Mouse (Mus musculus): ENCODE results near the gene Gm8369.
"Not testable (repeated sequence)": the region's sequence is repeated elsewhere in the genome, so short reads cannot be mapped to it uniquely, and the experiment has no call there.

DNA sequence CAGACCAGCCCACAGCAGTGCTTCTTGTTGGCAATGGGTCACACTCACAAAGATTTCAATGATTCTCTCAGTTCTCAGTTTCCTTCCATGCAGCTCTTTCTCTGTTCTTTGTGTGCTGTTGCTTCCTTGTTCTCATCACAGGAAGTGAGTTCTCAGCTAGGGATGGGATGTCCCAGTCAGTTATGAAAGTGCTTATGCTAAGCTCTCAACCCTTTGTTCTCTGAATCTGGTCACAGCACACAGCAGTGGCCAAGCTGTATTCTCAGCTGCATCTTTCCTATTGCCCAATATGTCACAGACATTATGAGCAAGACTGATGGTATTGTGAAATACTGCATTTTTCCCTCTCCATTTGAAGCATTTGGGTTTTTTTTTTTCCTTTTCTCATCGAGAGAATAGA is 20.9 kb upstream of the Gm8369 start:
- not testable (repeated sequence) for TF ChIP-seq EP300, CTCF (IDR thresholded peaks at IDR 0.05; ENCODE audit: low read depth)

All from liver, postnatal 0 days (tissue).